Mouse (Mus musculus) megakaryocyte progenitor cell, adult 5-6 weeks (primary cell): ENCODE results near the gene Pfkp. TPM values are rescaled to one million over a fixed set of nuclear protein-coding genes. Genes with fewer than 3 reads are reported as not detected.

Source experiments
- total RNA-seq, 2 experiments: library from RNA; stranded (forward) in 1 of 2; stranded (reverse) in 1 of 2; fragments of 157-497, 149-512 nt in 1 of 2; fragments of 200-1000 nt in 1 of 2; gene quantifications; 2 replicates each; pipeline versions ENCODE4 v1.2.3 to v1.2.4; 2015 to 2017

The Pfkp gene
- total RNA-seq, 2 experiments from 2014 or later, result 45.2 to 99.4 TPM

Other genes with a start within 250 kb of the Pfkp start
- gene Pitrm1, start 100.6 kb downstream of the Pfkp start, total RNA-seq (2015), result 90.5 and 99.9 TPM in 2 replicates
- gene Pitrm1, start 100.6 kb downstream of the Pfkp start, total RNA-seq (2017), result 75.1 and 87.5 TPM in 2 replicates